Mouse (Mus musculus): ENCODE results near the gene Slc22a8. TPM values are rescaled to one million over a fixed set of nuclear protein-coding genes. Genes with fewer than 3 reads are reported as not detected.

Gene Slc22a8
- polyA plus RNA-seq (2017; shearing (Covaris generic)): not detected

DNA sequence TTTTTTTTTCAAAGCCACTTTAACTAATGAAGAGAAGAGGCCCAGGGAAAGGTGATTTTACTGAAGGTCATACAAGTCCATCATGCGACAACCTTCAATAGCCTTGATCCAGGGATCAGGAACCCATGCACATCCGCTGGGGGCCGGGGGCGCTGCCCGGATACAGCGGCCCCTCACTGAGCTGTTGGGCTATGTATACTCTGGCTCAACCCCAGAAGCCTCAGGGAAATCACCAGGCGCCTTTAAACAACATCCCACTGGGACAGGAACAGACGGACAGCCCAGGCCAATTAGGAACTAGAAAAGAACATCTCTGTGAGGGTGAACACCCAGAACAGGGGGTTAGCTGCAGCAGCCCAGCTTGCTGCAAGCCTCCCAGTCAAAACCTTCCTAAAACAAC is at the start of gene Slc22a8:
Gene Slc22a8 (plus strand): TSS at position 301 of the 400 bp plus-strand sequence.

DNA sequence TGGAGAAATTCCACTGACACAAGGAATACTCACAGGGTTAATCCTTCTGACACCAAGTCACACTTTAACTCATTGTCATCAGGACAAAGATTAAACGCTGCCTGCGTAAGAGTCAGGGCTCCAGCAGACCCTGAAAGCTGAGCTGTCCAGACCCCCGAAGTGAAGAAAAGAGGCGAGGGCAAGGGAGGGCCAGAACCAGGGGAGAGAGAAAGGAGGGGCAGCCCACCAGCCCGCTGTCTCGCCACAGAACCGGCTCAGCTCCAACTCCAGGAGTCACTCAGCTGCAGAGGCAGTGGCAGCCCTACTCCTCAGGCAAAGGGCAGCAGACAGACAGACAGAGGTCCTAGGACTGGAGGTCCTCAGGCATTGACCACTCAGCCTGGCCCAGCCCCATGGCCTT is 26.9 kb downstream of the Slc22a8 start, which contains the start of gene Slc22a6:
Gene Slc22a6 (plus strand): TSS at position 136 of the 400 bp plus-strand sequence.

Other genes with a start within 250 kb of the Slc22a8 start
- not detected for gene Slc22a30, start 186.1 kb upstream of the Slc22a8 start, polyA plus RNA-seq (2017; shearing (Covaris generic))
- not detected for gene Slc22a6, start 26.8 kb downstream of the Slc22a8 start, polyA plus RNA-seq (2017; shearing (Covaris generic))
- not detected for gene Chrm1, start 72.5 kb downstream of the Slc22a8 start, polyA plus RNA-seq (2017; shearing (Covaris generic))
- gene Slc3a2, start 132.1 kb downstream of the Slc22a8 start, polyA plus RNA-seq (2017; shearing (Covaris generic)): 127 TPM
- gene Wdr74, start 144.6 kb downstream of the Slc22a8 start, polyA plus RNA-seq (2017; shearing (Covaris generic)): 84.1 TPM
- 3.2 TPM for gene 1700092M07Rik, start 149.5 kb downstream of the Slc22a8 start, polyA plus RNA-seq (2017; shearing (Covaris generic))
- 169 TPM for gene Stx5a, start 150.2 kb downstream of the Slc22a8 start, polyA plus RNA-seq (2017; shearing (Covaris generic))
- gene Nxf1, start 165.8 kb downstream of the Slc22a8 start, polyA plus RNA-seq (2017; shearing (Covaris generic)): 265 TPM
- gene Tmem223, start 179.7 kb downstream of the Slc22a8 start, polyA plus RNA-seq (2017; shearing (Covaris generic)): 102 TPM
- 170 TPM for gene Tmem179b, start 183.2 kb downstream of the Slc22a8 start, polyA plus RNA-seq (2017; shearing (Covaris generic))
- gene Taf6l, start 195.2 kb downstream of the Slc22a8 start, polyA plus RNA-seq (2017; shearing (Covaris generic)): 5.1 TPM
- 164 TPM for gene Polr2g, start 207.3 kb downstream of the Slc22a8 start, polyA plus RNA-seq (2017; shearing (Covaris generic))
- 3.8 TPM for gene Zbtb3, start 211.3 kb downstream of the Slc22a8 start, polyA plus RNA-seq (2017; shearing (Covaris generic))
- 54.6 TPM for gene Ttc9c, start 228.1 kb downstream of the Slc22a8 start, polyA plus RNA-seq (2017; shearing (Covaris generic))
- 8.4 TPM for gene Hnrnpul2, start 228.8 kb downstream of the Slc22a8 start, polyA plus RNA-seq (2017; shearing (Covaris generic))
- not detected for gene AC129217.1, start 238.5 kb downstream of the Slc22a8 start, polyA plus RNA-seq (2017; shearing (Covaris generic))
- gene Bscl2, start 246.2 kb downstream of the Slc22a8 start, polyA plus RNA-seq (2017; shearing (Covaris generic)): 105 TPM
- 0.35 TPM for gene Gng3, start 247.9 kb downstream of the Slc22a8 start, polyA plus RNA-seq (2017; shearing (Covaris generic))